Mouse (Mus musculus) liver, embryonic 14.5 days (tissue): Measurements from ENCODE around the gene Spem1. TPM values are rescaled to one million over a fixed set of nuclear protein-coding genes. Genes with fewer than 3 reads are reported as not detected.

Experiments
- ATAC-seq: fragments of 200-750 bp; cut with Nextera tagmentation; 2 replicates; pipeline ENCODE4 v1.8.0; 2017; ENCODE audit warnings: moderate number of reproducible peaks, mild to moderate bottlenecking, moderate library complexity; ENCODE audit not compliant: insufficient read depth
- DNase-seq, 3 experiments: peaks; one replicate each; pipeline ENCODE4 v3.0.0-alpha.2; 2012 to 2013; ENCODE audit warnings: low read depth in 3 of 3, low spot score in 3 of 3
- H3K27ac ChIP-seq: fragments of 300-500 bp; sonication (generic); 2 replicates; pipeline ENCODE4 v1.5.1; 2014; ENCODE audit warnings: moderate library complexity, mild to moderate bottlenecking, control low read depth, inconsistent platforms
- H3K27me3 ChIP-seq: fragments of 300-500 bp; sonication (generic); 2 replicates; pipeline ENCODE4 v1.6.1; 2014; ENCODE audit warnings: mild to moderate bottlenecking, low read length, moderate library complexity; ENCODE audit not compliant: control insufficient read depth, insufficient read depth
- H3K36me3 ChIP-seq: fragments of 300-500 bp; sonication (generic); replicated peaks from 2 replicates; pipeline ENCODE4 v1.6.1; 2014; ENCODE audit warnings: low read depth; ENCODE audit not compliant: control insufficient read depth, insufficient read depth
- H3K4me1 ChIP-seq, 2 experiments: fragments of 200-500 bp in 1 of 2; fragments of 300-500 bp in 1 of 2; sonication (generic) in 1 of 2; replicated peaks; 2 replicates each; pipeline ENCODE4 v1.6.1; 2012 to 2014; ENCODE audit warnings: antibody characterized with exemption in 1 of 2, inconsistent platforms in 1 of 2, low read length in 1 of 2; ENCODE audit not compliant: control insufficient read depth in 2 of 2, insufficient read depth in 2 of 2
- H3K4me2 ChIP-seq: fragments of 300-500 bp; sonication (generic); 2 replicates; pipeline ENCODE4 v1.6.1; 2014; ENCODE audit warnings: low read depth, mild to moderate bottlenecking, control low read depth, moderate library complexity
- H3K4me3 ChIP-seq, 2 experiments: fragments of 200-500 bp in 1 of 2; fragments of 300-500 bp in 1 of 2; sonication (generic) in 1 of 2; 2 replicates each; pipeline ENCODE4 v1.5.1; 2012 to 2014; ENCODE audit warnings: low read depth in 2 of 2, low read length in 2 of 2, mild to moderate bottlenecking in 2 of 2, control low read depth in 1 of 2, inconsistent platforms in 1 of 2, moderate library complexity in 1 of 2; ENCODE audit not compliant: insufficient read depth in 1 of 2
- H3K9ac ChIP-seq: fragments of 300-500 bp; sonication (generic); replicated peaks from 2 replicates; pipeline ENCODE4 v1.6.1; 2014; ENCODE audit warnings: mild to moderate bottlenecking, control low read depth, moderate library complexity
- H3K9me3 ChIP-seq: fragments of 300-500 bp; sonication (generic); 2 replicates; pipeline ENCODE4 v1.6.1; 2016; ENCODE audit warnings: low read length, mixed read lengths; ENCODE audit not compliant: control insufficient read depth
- CTCF ChIP-seq: IDR thresholded peaks from 2 replicates; pipeline ENCODE4 v1.5.1; 2016; ENCODE audit warnings: antibody characterized with exemption, low read depth, control low read depth
- EP300 ChIP-seq: IDR thresholded peaks from 2 replicates; pipeline ENCODE4 v1.6.1; 2016; ENCODE audit warnings: antibody characterized with exemption, low read depth
- WGBS: fragments of 180-500 bp; shearing (Covaris S2); extraction: QIAGEN DNeasy Blood & Tissue Kit; methylation state at CpG from one replicate; pipeline ENCODE4 v1.1.7; 2014; ENCODE audit not compliant: insufficient replicate concordance; 5-methylcytosine and 5-hydroxymethylcytosine counted together
- polyA plus RNA-seq, 2 experiments: library from polyadenylated mRNA; depleted of rRNA in 1 of 2; stranded (reverse) in 1 of 2; unstranded in 1 of 2; fragments of >200 nt; fragmentation: Nextera tagmentation in 1 of 2; extraction: Ambion mirVana in 1 of 2; gene quantifications; 2 replicates each; pipeline versions ENCODE4 v1.2.1 to v1.2.3; 2012 to 2014

Spem1 gene
- polyA plus RNA-seq, 2 experiments, result not detected

GRCm38 (mm10) chr11:69803328-69803727 is 18.7 kb downstream of the Spem1 start:
- H3K27me3 ChIP-seq, result peaks cover 81% of the 10 kb centered on the region
- no peak for TF ChIP-seq EP300
- no peak for TF ChIP-seq CTCF
- ATAC-seq, result peak; percentile 41
- WGBS, result 4% methylated on average over 12 of the region's 12 CpGs
- no peaks in the 10 kb centered on the region for H3K36me3 ChIP-seq
- H3K4me2 ChIP-seq, result peak overlapping the region; percentile 65
- peaks cover 0 to 2% of the 10 kb centered on the region in 2 experiments; a peak in 2 of 4 replicates for H3K4me1 ChIP-seq
- H3K9me3 ChIP-seq, result no peaks in the 10 kb centered on the region
- H3K9ac ChIP-seq, result no peak overlapping the region
- peak overlapping the region; percentile 4 to 50; a peak in 2 of 4 replicates for H3K4me3 ChIP-seq
- no peak for DNase-seq
- H3K27ac ChIP-seq, result no peak overlapping the region

DNA sequence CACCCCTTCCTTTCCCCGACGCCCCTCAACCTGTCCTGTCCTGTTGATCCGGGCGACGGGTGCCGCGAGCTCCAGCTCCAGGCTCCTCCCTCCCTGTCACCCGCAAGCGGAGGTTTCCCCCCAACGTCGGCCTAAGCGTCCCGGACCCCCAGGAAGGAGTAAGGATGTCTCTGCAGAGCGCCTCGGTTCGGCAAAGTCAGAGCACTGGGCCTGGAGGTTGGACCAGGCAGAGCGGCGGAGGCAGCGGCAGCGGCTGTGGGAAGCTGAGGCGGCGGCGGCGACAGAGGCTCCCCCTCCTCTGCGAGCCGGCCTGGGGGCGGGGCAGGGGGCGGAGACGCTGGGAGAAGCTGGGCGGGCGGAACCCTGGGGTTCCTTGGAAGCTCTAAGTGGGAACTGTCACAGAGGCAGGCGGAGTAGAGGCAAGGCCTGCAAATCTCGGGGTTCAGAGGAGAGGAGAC is 19.3 kb downstream of the Spem1 start:
- TF ChIP-seq CTCF, result no peak
- Histone ChIP-seq H3K4me2 (peak overlapping the region; percentile 65), H3K27me3 (peaks cover 88% of the 10 kb centered on the region), H3K4me3 (peak overlapping the region; percentile 28 to 50), H3K36me3 (no peaks in the 10 kb centered on the region), H3K9me3 (no peaks in the 10 kb centered on the region), H3K27ac (no peak overlapping the region), H3K4me1 (peaks cover 0 to 2% of the 10 kb centered on the region in 2 experiments; a peak in 2 of 4 replicates), H3K9ac (no peak overlapping the region)
- DNase-seq, result no peak
- ATAC-seq, result no peak
- under 1% methylated on average over 33 of the region's 33 CpGs for WGBS

DNA sequence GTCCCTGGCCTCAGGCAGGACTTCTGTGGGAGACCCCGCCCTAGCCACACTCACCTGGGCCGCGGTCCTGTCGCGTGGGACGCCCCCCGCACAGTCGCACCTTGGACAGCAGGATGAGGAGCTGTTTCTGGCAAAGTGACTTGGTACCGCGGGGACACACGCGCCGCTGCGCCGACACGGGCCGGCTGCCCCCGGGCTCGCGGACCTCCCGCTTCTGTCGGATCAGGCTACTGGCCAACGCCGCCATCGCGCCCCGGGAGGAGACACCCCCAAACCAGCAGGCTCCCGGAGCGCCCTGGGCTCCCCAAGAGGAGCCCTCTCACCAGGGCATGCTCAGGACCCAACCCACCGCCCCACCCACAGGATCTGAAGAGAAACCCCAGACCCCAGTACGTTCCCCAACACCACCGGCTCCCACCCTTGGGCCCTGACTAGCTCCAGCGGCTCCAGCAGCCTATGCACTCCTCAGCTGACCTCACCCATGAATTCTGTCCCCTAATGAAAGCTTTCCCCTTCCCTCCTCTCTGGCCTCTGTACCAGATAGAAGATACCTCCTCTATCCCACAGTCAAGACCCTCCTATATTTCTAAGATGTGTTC is 20.5 kb downstream of the Spem1 start, which contains the start of gene Fgf11:
Gene Fgf11 (minus strand): TSS at position 479 of the 599 bp plus-strand sequence.
- ATAC-seq, result no peak

DNA sequence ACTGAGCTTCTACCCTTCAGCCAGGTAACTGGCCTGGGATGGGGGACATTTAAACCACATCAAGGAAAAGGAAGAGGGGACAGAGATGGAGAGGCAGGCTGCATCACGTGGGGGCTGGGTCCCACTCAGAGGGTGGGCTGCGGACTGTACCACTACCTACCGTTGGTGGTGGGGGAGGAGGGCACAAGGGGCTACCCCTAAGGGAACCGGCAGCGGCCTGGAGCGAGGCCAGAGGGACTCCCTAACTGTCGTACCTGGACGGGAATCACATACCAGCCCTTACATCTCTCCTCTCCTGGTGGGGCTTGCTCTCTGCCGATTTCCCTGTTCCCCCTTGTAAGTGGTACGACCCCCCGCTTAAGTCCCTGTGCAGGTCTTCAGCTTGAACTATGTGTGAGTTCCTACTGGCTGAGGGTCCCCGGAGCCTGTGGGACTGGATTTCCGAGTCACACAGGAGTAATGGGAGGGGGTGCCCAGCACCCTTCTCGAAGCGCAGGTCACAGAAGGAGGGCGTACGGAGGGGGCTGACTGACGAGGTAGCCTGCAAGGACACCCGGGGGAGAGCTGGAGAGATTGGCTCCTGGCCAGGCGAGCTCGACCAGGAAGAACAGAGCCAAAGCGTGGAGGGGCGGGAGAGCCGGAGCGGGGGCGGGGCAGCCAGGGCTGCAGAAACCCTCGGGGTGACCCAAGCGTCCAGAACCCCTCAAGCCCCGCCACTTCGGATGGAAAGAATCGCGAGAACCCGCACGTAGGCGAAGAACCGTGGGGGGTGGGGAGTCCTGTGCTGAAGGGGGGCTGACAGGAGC is 21.4 kb downstream of the Spem1 start:
- Histone ChIP-seq H3K4me2 (peak overlapping the region; percentile 51), H3K9ac (no peak overlapping the region), H3K36me3 (no peaks in the 10 kb centered on the region), H3K4me1 (peaks cover 2 to 4% of the 10 kb centered on the region in 2 experiments; a peak in 3 of 4 replicates), H3K27me3 (peaks cover 94% of the 10 kb centered on the region), H3K27ac (no peak overlapping the region), H3K9me3 (no peaks in the 10 kb centered on the region), H3K4me3 (peak overlapping the region; percentile 25 to 30; a peak in 3 of 4 replicates)
- DNase-seq (no peak), ATAC-seq (no peak)
- TF ChIP-seq CTCF (no peak), EP300 (no peak)
- 2% methylated on average over 36 of the region's 36 CpGs for WGBS

More for the DNA sequence above, 20.5 kb downstream of the Spem1 start, which contains the start of gene Fgf11:
- Histone ChIP-seq H3K9me3 (no peaks in the 10 kb centered on the region), H3K27ac (no peak within 1 kb of the TSS), H3K4me2 (peak within 1 kb of the TSS; percentile 65), H3K4me1 (peaks cover 0 to 2% of the 10 kb centered on the region in 2 experiments; a peak in 2 of 4 replicates), H3K27me3 (peaks cover 95% of the 10 kb centered on the region), H3K9ac (no peak within 1 kb of the TSS), H3K4me3 (peak within 1 kb of the TSS; percentile 28 to 50), H3K36me3 (no peaks in the 10 kb centered on the region)
- TF ChIP-seq EP300 (no peak), CTCF (no peak)
- DNase-seq, result no peak
- 3% methylated on average over 31 of the region's 33 CpGs for WGBS

- H3K9ac ChIP-seq, result no peak overlapping the region
- no peaks in the 10 kb centered on the region for H3K9me3 ChIP-seq
- H3K27ac ChIP-seq, result no peak overlapping the region
- no peak for ATAC-seq
- TF ChIP-seq EP300, result no peak
- no peak for TF ChIP-seq CTCF
- H3K4me1 ChIP-seq, result peaks cover 2 to 5% of the 10 kb centered on the region in 2 experiments; a peak in 3 of 4 replicates
- H3K36me3 ChIP-seq, result no peaks in the 10 kb centered on the region
- 2% methylated on average over 11 of the region's 11 CpGs for WGBS
- H3K27me3 ChIP-seq, result peaks cover 89% of the 10 kb centered on the region
- H3K4me3 ChIP-seq, result no peak overlapping the region
- peak overlapping the region; percentile 51; the same call in 1 of the 2 replicates for H3K4me2 ChIP-seq
- no peak for DNase-seq
These were observed 21.9 kb downstream of the Spem1 start for GRCm38 (mm10) chr11:69800138-69800391.
